Mouse (Mus musculus): ENCODE data around the gene Dpp6. TPM values are rescaled to one million over a fixed set of nuclear protein-coding genes. Genes with fewer than 3 reads are reported as not detected.

Dpp6 gene
- polyA plus RNA-seq, 1 experiment from 2014 or later: 0.06 TPM

- no peak overlapping the region for H3K9ac ChIP-seq (replicated peaks)
- TF ChIP-seq CTCF (IDR thresholded peaks at IDR 0.05; ENCODE audit: low read depth): no peak
- no peak for TF ChIP-seq EP300 (IDR thresholded peaks at IDR 0.05; ENCODE audit: low read depth)
- no peaks in the 10 kb centered on the region for H3K27me3 ChIP-seq (ENCODE audit: insufficient read depth, low read length)
- no peak overlapping the region for H3K4me3 ChIP-seq (ENCODE audit: low read depth, low read length)
- H3K4me1 ChIP-seq (ENCODE audit: insufficient read depth): no peaks in the 10 kb centered on the region
- no peak overlapping the region for H3K4me2 ChIP-seq (ENCODE audit: low read depth, low read length)
- 66% methylated on average over 1 of the region's 1 CpGs for WGBS (ENCODE audit: insufficient replicate concordance)
- no peak for DNase-seq
- H3K36me3 ChIP-seq (replicated peaks; ENCODE audit: insufficient read depth, low read length): no peaks in the 10 kb centered on the region
- no peaks in the 10 kb centered on the region for H3K9me3 ChIP-seq (ENCODE audit: low read length)
- no peak overlapping the region for H3K27ac ChIP-seq (ENCODE audit: low read depth)
- no peak for ATAC-seq
Observed at GRCm38 (mm10) chr5:27028611-27029010, 211.6 kb downstream of the Dpp6 start.

- Histone ChIP-seq H3K27me3 (ENCODE audit: insufficient read depth, low read length) (no peaks in the 10 kb centered on the region), H3K4me2 (ENCODE audit: low read depth, low read length) (no peak overlapping the region), H3K9ac (replicated peaks) (no peak overlapping the region), H3K4me3 (ENCODE audit: low read depth, low read length) (no peak overlapping the region), H3K36me3 (replicated peaks; ENCODE audit: insufficient read depth, low read length) (no peaks in the 10 kb centered on the region), H3K27ac (ENCODE audit: low read depth) (no peak overlapping the region), H3K9me3 (ENCODE audit: low read length) (no peaks in the 10 kb centered on the region), H3K4me1 (ENCODE audit: insufficient read depth) (no peaks in the 10 kb centered on the region)
- DNase-seq (no peak), ATAC-seq (no peak)
- WGBS (ENCODE audit: insufficient replicate concordance): 8% methylated on average over 5 of the region's 5 CpGs
- no peak; the same call in 1 of the 2 replicates for TF ChIP-seq CTCF (IDR thresholded peaks at IDR 0.05; ENCODE audit: low read depth)
Observed at GRCm38 (mm10) chr5:27029784-27030183, 212.8 kb downstream of the Dpp6 start.

- Histone ChIP-seq H3K9me3 (ENCODE audit: low read length) (no peaks in the 10 kb centered on the region), H3K27ac (ENCODE audit: low read depth) (no peak overlapping the region), H3K4me1 (ENCODE audit: insufficient read depth) (no peaks in the 10 kb centered on the region), H3K27me3 (ENCODE audit: insufficient read depth, low read length) (no peaks in the 10 kb centered on the region), H3K9ac (replicated peaks) (no peak overlapping the region), H3K4me2 (ENCODE audit: low read depth, low read length) (no peak overlapping the region), H3K36me3 (replicated peaks; ENCODE audit: insufficient read depth, low read length) (no peaks in the 10 kb centered on the region), H3K4me3 (ENCODE audit: low read depth, low read length) (no peak overlapping the region)
- no peak for TF ChIP-seq EP300 (IDR thresholded peaks at IDR 0.05; ENCODE audit: low read depth)
- TF ChIP-seq CTCF (IDR thresholded peaks at IDR 0.05; ENCODE audit: low read depth): no peak
- ATAC-seq: no peak
- 53% methylated on average over 4 of the region's 4 CpGs for WGBS (ENCODE audit: insufficient replicate concordance)
- DNase-seq: no peak
Observed at GRCm38 (mm10) chr5:27034858-27035257, 217.9 kb downstream of the Dpp6 start.

GRCm38 (mm10) chr5:27035291-27035690 is 218.3 kb downstream of the Dpp6 start:
- no peak for DNase-seq
- H3K27me3 ChIP-seq (ENCODE audit: insufficient read depth, low read length): no peaks in the 10 kb centered on the region
- H3K36me3 ChIP-seq (replicated peaks; ENCODE audit: insufficient read depth, low read length): no peaks in the 10 kb centered on the region
- no peak overlapping the region for H3K9ac ChIP-seq (replicated peaks)
- no peak overlapping the region for H3K4me2 ChIP-seq (ENCODE audit: low read depth, low read length)
- no peak for TF ChIP-seq EP300 (IDR thresholded peaks at IDR 0.05; ENCODE audit: low read depth)
- no peak for TF ChIP-seq CTCF (IDR thresholded peaks at IDR 0.05; ENCODE audit: low read depth)
- WGBS (ENCODE audit: insufficient replicate concordance): 34% methylated on average over 1 of the region's 1 CpGs
- H3K9me3 ChIP-seq (ENCODE audit: low read length): no peaks in the 10 kb centered on the region
- H3K4me1 ChIP-seq (ENCODE audit: insufficient read depth): no peaks in the 10 kb centered on the region
- ATAC-seq: no peak
- H3K4me3 ChIP-seq (ENCODE audit: low read depth, low read length): no peak overlapping the region
- no peak overlapping the region for H3K27ac ChIP-seq (ENCODE audit: low read depth)

GRCm38 (mm10) chr5:27035891-27036290 is 218.9 kb downstream of the Dpp6 start:
- H3K27ac ChIP-seq (ENCODE audit: low read depth): no peak overlapping the region
- H3K36me3 ChIP-seq (replicated peaks; ENCODE audit: insufficient read depth, low read length): no peaks in the 10 kb centered on the region
- DNase-seq: no peak
- H3K9me3 ChIP-seq (ENCODE audit: low read length): no peaks in the 10 kb centered on the region
- H3K27me3 ChIP-seq (ENCODE audit: insufficient read depth, low read length): no peaks in the 10 kb centered on the region
- no peak overlapping the region for H3K4me2 ChIP-seq (ENCODE audit: low read depth, low read length)
- WGBS (ENCODE audit: insufficient replicate concordance): 28% methylated on average over 2 of the region's 2 CpGs
- ATAC-seq: no peak
- H3K4me3 ChIP-seq (ENCODE audit: low read depth, low read length): no peak overlapping the region
- TF ChIP-seq CTCF (IDR thresholded peaks at IDR 0.05; ENCODE audit: low read depth) (no peak), EP300 (IDR thresholded peaks at IDR 0.05; ENCODE audit: low read depth) (no peak)
- H3K9ac ChIP-seq (replicated peaks): no peak overlapping the region
- H3K4me1 ChIP-seq (ENCODE audit: insufficient read depth): no peaks in the 10 kb centered on the region

- H3K4me3 ChIP-seq (ENCODE audit: low read depth, low read length): no peak overlapping the region
- H3K9me3 ChIP-seq (ENCODE audit: low read length): no peaks in the 10 kb centered on the region
- WGBS (ENCODE audit: insufficient replicate concordance): 48% methylated on average over 5 of the region's 5 CpGs
- ATAC-seq: no peak
- H3K4me2 ChIP-seq (ENCODE audit: low read depth, low read length): no peak overlapping the region
- no peaks in the 10 kb centered on the region for H3K27me3 ChIP-seq (ENCODE audit: insufficient read depth, low read length)
- DNase-seq: no peak
- no peak overlapping the region for H3K27ac ChIP-seq (ENCODE audit: low read depth)
- TF ChIP-seq CTCF (IDR thresholded peaks at IDR 0.05; ENCODE audit: low read depth) (no peak), EP300 (IDR thresholded peaks at IDR 0.05; ENCODE audit: low read depth) (no peak)
- no peak overlapping the region for H3K9ac ChIP-seq (replicated peaks)
- no peaks in the 10 kb centered on the region for H3K4me1 ChIP-seq (ENCODE audit: insufficient read depth)
- no peaks in the 10 kb centered on the region for H3K36me3 ChIP-seq (replicated peaks; ENCODE audit: insufficient read depth, low read length)
Observed at GRCm38 (mm10) chr5:27037796-27038195, 220.8 kb downstream of the Dpp6 start.

GRCm38 (mm10) chr5:27048167-27048566 is 231.2 kb downstream of the Dpp6 start:
- H3K36me3 ChIP-seq (replicated peaks; ENCODE audit: insufficient read depth, low read length): no peaks in the 10 kb centered on the region
- no peaks in the 10 kb centered on the region for H3K4me1 ChIP-seq (ENCODE audit: insufficient read depth)
- ATAC-seq: no peak
- H3K9ac ChIP-seq (replicated peaks): no peak overlapping the region
- no peaks in the 10 kb centered on the region for H3K9me3 ChIP-seq (ENCODE audit: low read length)
- no peak overlapping the region for H3K4me2 ChIP-seq (ENCODE audit: low read depth, low read length)
- TF ChIP-seq EP300 (IDR thresholded peaks at IDR 0.05; ENCODE audit: low read depth): no peak
- no peak for TF ChIP-seq CTCF (IDR thresholded peaks at IDR 0.05; ENCODE audit: low read depth)
- WGBS (ENCODE audit: insufficient replicate concordance): 27% methylated on average over 7 of the region's 7 CpGs
- no peak for DNase-seq
- peaks cover 16% of the 10 kb centered on the region for H3K27me3 ChIP-seq (ENCODE audit: insufficient read depth, low read length)
- H3K4me3 ChIP-seq (ENCODE audit: low read depth, low read length): no peak overlapping the region
- H3K27ac ChIP-seq (ENCODE audit: low read depth): no peak overlapping the region

Measured in liver, postnatal 0 days (tissue).